Comparison of ENCODE assay signal across 8 mouse cellular contexts in genomic region chr11:30657069-30657468, GRCm38 (mm10). TPM values are rescaled to one million over a fixed set of nuclear protein-coding genes. Genes with fewer than 3 reads are reported as not detected.
DNase-seq lines count a peak whose midpoint lies in the region; ATAC-seq and TF ChIP-seq lines count a peak whose summit lies in the region.

No protein-coding gene starts in this region.

- no peaks in the 10 kb centered on the region for H3K36me3 ChIP-seq in liver, embryonic 14.5 days (replicated peaks; ENCODE audit: control insufficient read depth, insufficient read depth, low read depth)
- no peaks in the 10 kb centered on the region for H3K36me3 ChIP-seq in intestine, postnatal 0 days (ENCODE audit: control insufficient read depth, insufficient read depth)
- no peaks in the 10 kb centered on the region for H3K36me3 ChIP-seq in lung, embryonic 15.5 days

- no peak overlapping the region for H3K27ac ChIP-seq in liver, embryonic 14.5 days
- H3K27ac ChIP-seq in intestine, postnatal 0 days (ENCODE audit: low read depth, low read length), result no peak overlapping the region
- H3K27ac ChIP-seq in lung, embryonic 15.5 days, result no peak overlapping the region

- H3K4me3 ChIP-seq in liver, embryonic 14.5 days (ENCODE audit: insufficient read depth in 1 of 2, low read depth in 2 of 2, low read length in 2 of 2), result no peak overlapping the region
- H3K4me3 ChIP-seq in intestine, postnatal 0 days (ENCODE audit: low read depth, low read length), result no peak overlapping the region
- H3K4me3 ChIP-seq in lung, embryonic 15.5 days, result no peak overlapping the region

- H3K4me1 ChIP-seq in liver, embryonic 14.5 days (replicated peaks; ENCODE audit: control insufficient read depth in 2 of 2, insufficient read depth in 2 of 2, low read length in 1 of 2), result no peaks in the 10 kb centered on the region
- H3K4me1 ChIP-seq in intestine, postnatal 0 days (replicated peaks; ENCODE audit: control insufficient read depth, insufficient read depth, low read length), result no peaks in the 10 kb centered on the region
- no peaks in the 10 kb centered on the region for H3K4me1 ChIP-seq in lung, embryonic 15.5 days

- H3K27me3 ChIP-seq in liver, embryonic 14.5 days (ENCODE audit: control insufficient read depth, insufficient read depth, low read length), result no peaks in the 10 kb centered on the region
- H3K27me3 ChIP-seq in intestine, postnatal 0 days (replicated peaks; ENCODE audit: control insufficient read depth, insufficient read depth, low read length), result no peaks in the 10 kb centered on the region
- H3K27me3 ChIP-seq in lung, embryonic 15.5 days, result no peaks in the 10 kb centered on the region

- ATAC-seq in liver, embryonic 14.5 days (ENCODE audit: insufficient read depth), result no peak
- ATAC-seq in intestine, postnatal 0 days, result no peak
- ATAC-seq in lung, embryonic 15.5 days (ENCODE audit: borderline replicate concordance, extremely low read depth, low FRiP score, low TSS enrichment), result 0 out of 2 replicates have a peak, but pooled peaks have one; percentile 19

- 24% methylated on average over 2 of the region's 2 CpGs for WGBS in liver, embryonic 14.5 days (ENCODE audit: insufficient replicate concordance)
- 23% methylated on average over 2 of the region's 2 CpGs for WGBS in intestine, postnatal 0 days
- 23% methylated on average over 2 of the region's 2 CpGs for WGBS in lung, embryonic 15.5 days

- no peak overlapping the region for H3K4me2 ChIP-seq in liver, embryonic 14.5 days (ENCODE audit: low read depth)
- H3K4me2 ChIP-seq in intestine, postnatal 0 days (replicated peaks; ENCODE audit: low read depth), result no peak overlapping the region
- H3K4me2 ChIP-seq in lung, embryonic 15.5 days, result no peak overlapping the region

- H3K9ac ChIP-seq in liver, embryonic 14.5 days (replicated peaks), result no peak overlapping the region
- H3K9ac ChIP-seq in intestine, postnatal 0 days (ENCODE audit: low read depth, low read length), result no peak overlapping the region
- H3K9ac ChIP-seq in lung, embryonic 15.5 days, result no peak overlapping the region

- peak; percentile 43; the same call in 1 of the 2 replicates for TF ChIP-seq CTCF in liver, embryonic 14.5 days (IDR thresholded peaks at IDR 0.05; ENCODE audit: low read depth)
- TF ChIP-seq CTCF in intestine, postnatal 0 days (IDR thresholded peaks at IDR 0.05; ENCODE audit: low read depth), result peak; percentile 75

- TF ChIP-seq EP300 in liver, embryonic 14.5 days (IDR thresholded peaks at IDR 0.05; ENCODE audit: low read depth), result no peak

- DNase-seq in liver, embryonic 14.5 days (ENCODE audit: low read depth in 3 of 3, low spot score in 3 of 3), result no peak
- DNase-seq in liver, result no peak
- peak; percentile 31 for DNase-seq in R1 (ENCODE audit: low read depth, low spot score)
- DNase-seq in embryo, embryonic 10 days (ENCODE audit: low spot score), result peak; percentile 58
- peak; percentile 12 for DNase-seq in right cerebral cortex, postnatal 14 days
- DNase-seq in urinary bladder, postnatal 4 days (ENCODE audit: low spot score in 2 of 2), result no peak

- H3K9me3 ChIP-seq in liver, embryonic 14.5 days (ENCODE audit: control insufficient read depth, low read length), result no peaks in the 10 kb centered on the region
- H3K9me3 ChIP-seq in intestine, postnatal 0 days (ENCODE audit: control insufficient read depth), result no peaks in the 10 kb centered on the region
- H3K9me3 ChIP-seq in lung, embryonic 15.5 days, result no peaks in the 10 kb centered on the region

RNA-seq across cellular contexts. Expression of gene Acyp2, which starts 7.7 kb away (rescaled TPM):
- 1.0 and 2.6 TPM in 2 replicates for polyA plus RNA-seq in liver, embryonic 14.5 days (2012; rRNA removed)
- 5.4 and 5.6 TPM in 2 replicates for polyA plus RNA-seq in liver, embryonic 14.5 days (2014; fragmentation: Nextera tagmentation; extraction: Ambion mirVana)
- polyA plus RNA-seq in intestine, postnatal 0 days (2015; fragmentation: Nextera tagmentation; extraction: Ambion mirVana), result 15.5 and 17.3 TPM in 2 replicates
- 30.6 and 30.7 TPM in 2 replicates for polyA plus RNA-seq in lung, embryonic 15.5 days (2015; fragmentation: Nextera tagmentation; extraction: Ambion mirVana)

Comparison
In these comparisons a context has a peak if more than half of its experiments do, and no peak if none do; other contexts are left out.
1. DNase-seq: peak in R1 (single experiment), embryo, embryonic 10 days (single experiment) and right cerebral cortex, postnatal 14 days (single experiment); none in liver, embryonic 14.5 days (0 of 3), liver (single experiment) and urinary bladder, postnatal 4 days (0 of 2).